Mouse (Mus musculus) urinary bladder, postnatal 4 days (tissue): ENCODE results near the gene Slc25a42.
"Not testable (repeated sequence)": the region's sequence is repeated elsewhere in the genome, so short reads cannot be mapped to it uniquely, and the experiment has no call there.

Experiments used
- DNase-seq, 2 experiments: peaks; one replicate each; pipeline ENCODE4 v3.0.0; 2021 to 2022; ENCODE audit warnings: low spot score in 2 of 2

The Slc25a42 gene

GRCm38 (mm10) chr8:70212112-70213055 lies at the start of gene Slc25a42:
TSS of gene Slc25a42 (minus strand) at chr8:70212305.
- peak; percentile 95 to 97 for DNase-seq

GRCm38 (mm10) chr8:70259043-70259442 lies 46.9 kb upstream of the Slc25a42 start:
- no peak for DNase-seq

- DNase-seq: no peak
Observed at GRCm38 (mm10) chr8:70258600-70258999, 46.5 kb upstream of the Slc25a42 start.

GRCm38 (mm10) chr8:70257456-70257855 lies 45.4 kb upstream of the Slc25a42 start:
- no peak for DNase-seq

GRCm38 (mm10) chr8:70254628-70255027 lies 42.5 kb upstream of the Slc25a42 start:
- no peak for DNase-seq

GRCm38 (mm10) chr8:70247841-70248240 lies 35.7 kb upstream of the Slc25a42 start:
- no peak for DNase-seq

GRCm38 (mm10) chr8:70246622-70247021 lies 34.5 kb upstream of the Slc25a42 start:
- DNase-seq: no peak

- no peak for DNase-seq
Observed at GRCm38 (mm10) chr8:70240642-70241041, 28.5 kb upstream of the Slc25a42 start.

GRCm38 (mm10) chr8:70237842-70238241 lies 25.7 kb upstream of the Slc25a42 start:
- no peak for DNase-seq

- no peak for DNase-seq
Observed at GRCm38 (mm10) chr8:70234781-70235128, 22.6 kb upstream of the Slc25a42 start.

GRCm38 (mm10) chr8:70234080-70234780 lies 22.1 kb upstream of the Slc25a42 start, which contains the start of the genes Sugp2 and Armc6:
TSS of gene Sugp2 (plus strand) at chr8:70234226.
TSS of gene Armc6 (minus strand) at chr8:70234466.
- DNase-seq: peak; percentile 93

GRCm38 (mm10) chr8:70233606-70234005 lies 21.5 kb upstream of the Slc25a42 start:
- no peak for DNase-seq

GRCm38 (mm10) chr8:70230837-70231236 lies 18.7 kb upstream of the Slc25a42 start:
- no peak for DNase-seq

- no peak for DNase-seq
Observed at GRCm38 (mm10) chr8:70227997-70228396, 15.9 kb upstream of the Slc25a42 start.

GRCm38 (mm10) chr8:70223341-70223740 lies 11.2 kb upstream of the Slc25a42 start:
- no peak for DNase-seq

GRCm38 (mm10) chr8:70222041-70222440 lies 9.9 kb upstream of the Slc25a42 start:
- no peak for DNase-seq

GRCm38 (mm10) chr8:70220911-70221310 lies 8.8 kb upstream of the Slc25a42 start:
- DNase-seq: no peak

GRCm38 (mm10) chr8:70220236-70220840 lies 8.2 kb upstream of the Slc25a42 start:
- no peak for DNase-seq

- no peak for DNase-seq
Observed at GRCm38 (mm10) chr8:70219107-70219684, 7.1 kb upstream of the Slc25a42 start.

- DNase-seq: no peak
Observed at GRCm38 (mm10) chr8:70217441-70217840, 5.3 kb upstream of the Slc25a42 start.

- peak in 1 of 2 experiments; percentile 26 for DNase-seq
Observed at GRCm38 (mm10) chr8:70216566-70216965, 4.5 kb upstream of the Slc25a42 start.

GRCm38 (mm10) chr8:70216161-70216560 lies 4.1 kb upstream of the Slc25a42 start:
- not testable (repeated sequence) for DNase-seq
